Mouse (Mus musculus) lung, postnatal 0 days (tissue): ENCODE measurements at regions not wholly inside any gene's neighbourhood (a gene's known extent, or its start where the extent isn't known, plus 50 kb on each side); places are given as distances from the start of the nearest gene placed in this dataset.

Source experiments
- CTCF ChIP-seq: IDR thresholded peaks from 2 replicates; pipeline ENCODE4 v1.5.1; 2016; ENCODE audit warnings: antibody characterized with exemption, mild to moderate bottlenecking
- EP300 ChIP-seq: IDR thresholded peaks from 2 replicates; pipeline ENCODE4 v1.6.1; 2016; ENCODE audit warnings: antibody characterized with exemption, mild to moderate bottlenecking, control low read depth

GRCm38 (mm10) chr1:90696000-90696399 lies 93.2 kb downstream of the Cops8 start:
- TF ChIP-seq CTCF, result no peak
- no peak for TF ChIP-seq EP300
